Mouse (Mus musculus) adrenal gland, postnatal 10 days (tissue): ENCODE results near the gene Kcnmb4. TPM values are rescaled to one million over a fixed set of nuclear protein-coding genes. Genes with fewer than 3 reads are reported as not detected.

Experiments used
- DNase-seq: peaks from one replicate; pipeline ENCODE4 v3.0.0; 2021; ENCODE audit warnings: mixed read lengths
- long read RNA-seq, 2 experiments: library from polyadenylated mRNA; stranded (forward); transcript quantifications; one replicate each; pipeline ENCODE4 v2.0.0; 2021
- total RNA-seq, 2 experiments: library from RNA; stranded (reverse); gene quantifications; 2 replicates each; pipeline ENCODE4 v1.2.3; 2021

Gene Kcnmb4
- 1 to 10 TPM; 6.2 to 6.3 TPM for total RNA-seq
- long read RNA-seq, experiment 1, transcript Kcnmb4-201 (3 exons, 1,367 nt), result major isoform, 11 of 14 reads
- long read RNA-seq, experiment 1, partial matches to known transcripts, result 0 of 14 reads
- long read RNA-seq, experiment 1, other reads (novel, unspliced or antisense), result 3 of 14 reads
- long read RNA-seq, experiment 2, partial matches to known transcripts, result 0 of 2 reads
- long read RNA-seq, experiment 2, other reads (novel, unspliced or antisense), result 0 of 2 reads

- peak; percentile 58 for DNase-seq
Observed at GRCm38 (mm10) chr10:116473759-116474549, at the start of gene Kcnmb4. Kcnmb4 (minus strand) TSS chr10:116473878.

DNA sequence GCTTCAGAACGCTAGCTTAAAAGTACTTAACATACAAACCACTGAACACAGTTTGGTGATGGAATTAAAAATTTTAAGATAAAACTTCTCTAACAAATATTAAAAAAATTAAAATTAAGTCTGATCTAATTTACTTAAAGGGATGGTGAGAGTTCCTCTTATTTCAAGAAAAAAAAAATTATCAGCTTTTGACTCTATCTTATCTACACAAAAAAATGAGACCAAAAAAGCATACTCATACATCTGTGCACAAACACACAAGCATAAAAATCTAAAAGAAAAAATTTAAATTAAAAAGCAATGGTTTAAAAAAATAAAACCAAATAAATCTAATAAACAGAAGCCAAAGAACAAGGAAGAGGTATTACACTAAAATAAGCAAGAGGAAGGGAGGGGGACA, 45.9 kb upstream of the Kcnmb4 start:
- no peak for DNase-seq

DNA sequence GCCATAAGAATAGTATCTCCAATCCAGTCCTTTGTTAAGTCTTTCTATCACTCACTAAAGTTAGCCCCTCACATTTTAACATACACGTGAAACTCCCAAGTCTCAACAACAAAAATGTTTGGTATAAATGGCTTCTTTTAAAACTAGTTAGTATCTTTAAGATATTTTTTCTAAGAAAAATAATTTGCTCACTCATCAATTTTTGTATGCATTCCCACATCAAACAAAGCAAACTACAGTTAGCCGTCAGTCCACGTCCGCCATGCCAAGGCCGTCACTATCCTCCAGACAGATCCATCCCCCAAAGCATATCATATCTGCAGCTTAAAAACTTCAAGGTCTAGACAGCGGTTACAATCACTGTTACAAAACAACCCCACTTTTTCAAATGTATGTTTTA, 41.9 kb upstream of the Kcnmb4 start:
- no peak for DNase-seq

DNA sequence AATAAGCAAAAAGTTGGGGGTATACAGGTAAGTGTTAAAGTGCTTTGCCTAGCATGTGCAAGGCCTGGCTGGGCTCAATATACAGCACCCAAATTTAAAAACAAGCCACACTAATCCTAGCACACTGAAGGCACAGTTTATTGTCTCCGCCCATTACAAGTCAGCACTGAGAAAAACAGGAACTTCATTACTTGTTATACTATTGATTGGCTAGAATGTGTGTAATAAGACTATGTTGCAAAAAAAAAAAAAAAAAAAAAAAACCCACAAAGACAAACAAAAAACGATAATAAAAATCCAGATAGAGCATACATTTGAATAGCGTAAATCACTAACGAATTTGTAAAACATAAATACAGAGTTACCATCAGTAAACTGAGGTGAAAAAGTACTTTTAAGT, 41.5 kb upstream of the Kcnmb4 start:
- DNase-seq, result no peak

DNA sequence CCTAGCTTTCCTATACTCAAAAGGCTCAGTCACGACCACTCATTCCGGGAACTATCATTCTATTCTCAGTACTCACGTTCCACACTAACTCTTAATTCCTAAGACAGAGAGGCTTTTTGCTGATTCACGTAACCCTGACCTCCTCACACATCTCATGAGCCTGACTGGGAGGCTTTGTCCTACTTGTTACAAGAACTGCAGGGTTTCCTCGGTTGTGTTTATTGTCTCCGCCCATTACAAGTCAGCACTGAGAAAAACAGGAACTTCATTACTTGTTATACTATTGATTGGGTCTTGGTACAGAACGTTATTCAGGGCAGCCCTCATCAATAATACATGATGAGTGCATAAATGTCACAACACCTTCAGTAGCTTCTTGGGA, 39.6 kb upstream of the Kcnmb4 start:
- no peak for DNase-seq

DNA sequence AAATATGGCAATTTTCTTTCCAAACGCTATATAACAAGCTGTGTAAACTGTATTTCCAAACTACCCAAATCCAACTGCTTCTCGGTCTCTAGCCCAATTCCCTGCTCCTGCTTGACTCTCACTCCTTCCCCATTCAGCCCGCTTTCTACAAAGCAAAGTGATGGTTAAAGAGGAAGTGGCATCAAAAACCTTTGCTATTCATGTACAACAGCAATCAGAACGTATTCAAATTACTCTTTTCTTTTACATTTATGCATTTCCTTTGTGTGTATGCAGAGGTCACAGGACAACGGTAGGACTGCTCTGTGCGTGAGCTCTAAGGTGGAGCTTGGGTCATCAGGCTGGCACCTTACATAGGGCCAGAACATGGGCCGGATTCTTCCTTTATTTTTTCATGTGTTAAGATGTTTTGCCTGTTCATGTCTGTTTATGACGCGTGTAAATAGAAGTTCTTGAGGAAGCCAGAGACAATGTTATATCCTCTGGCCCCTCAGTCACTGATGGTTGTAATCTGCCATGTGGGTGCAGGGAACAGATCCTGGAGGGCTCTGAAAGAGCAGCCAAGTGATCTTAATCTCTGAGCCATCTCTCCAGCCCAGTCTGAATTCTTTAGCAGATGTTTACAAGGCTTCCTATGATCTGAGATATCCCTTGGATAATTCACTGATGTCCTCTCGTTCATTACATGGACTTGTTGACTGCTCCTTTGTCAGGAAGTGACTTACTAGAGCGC, 39.0 kb upstream of the Kcnmb4 start:
- no peak for DNase-seq

DNA sequence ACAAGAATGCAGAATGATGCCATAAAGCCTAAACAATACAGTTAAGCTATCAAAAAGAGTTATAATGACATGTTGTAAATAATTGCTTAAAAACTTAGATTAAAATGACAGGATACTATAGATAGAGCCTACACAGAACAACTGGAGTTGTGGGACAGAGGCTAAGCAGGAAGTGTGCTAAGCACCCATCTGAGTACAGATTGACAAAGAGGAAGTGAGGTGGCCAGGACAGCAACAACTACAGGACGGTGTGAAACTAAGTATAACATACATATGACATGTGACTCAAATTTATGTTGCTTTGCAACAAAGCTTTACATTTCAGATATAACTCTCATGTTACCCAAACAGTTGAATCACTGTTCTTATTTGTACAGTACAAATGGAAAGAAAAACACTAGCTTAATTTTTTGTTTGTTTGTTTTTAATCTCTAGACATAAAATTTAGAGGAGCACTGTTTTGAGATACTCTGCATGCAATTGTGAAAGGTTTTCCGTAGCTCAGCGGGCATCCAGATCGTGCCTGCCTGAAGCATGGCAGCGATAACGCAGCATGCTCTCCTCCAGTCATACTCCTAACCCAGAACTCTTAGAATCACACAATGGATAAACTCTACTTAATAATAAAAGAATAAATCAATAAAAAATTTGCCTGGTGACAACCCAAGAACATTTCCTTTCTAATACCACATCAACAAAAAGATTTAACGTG, 31.8 kb upstream of the Kcnmb4 start:
- no peak for DNase-seq

GRCm38 (mm10) chr10:116492768-116493167, 19.1 kb upstream of the Kcnmb4 start:
- DNase-seq, result no peak

GRCm38 (mm10) chr10:116486895-116487747, 13.4 kb upstream of the Kcnmb4 start:
- no peak for DNase-seq

DNA sequence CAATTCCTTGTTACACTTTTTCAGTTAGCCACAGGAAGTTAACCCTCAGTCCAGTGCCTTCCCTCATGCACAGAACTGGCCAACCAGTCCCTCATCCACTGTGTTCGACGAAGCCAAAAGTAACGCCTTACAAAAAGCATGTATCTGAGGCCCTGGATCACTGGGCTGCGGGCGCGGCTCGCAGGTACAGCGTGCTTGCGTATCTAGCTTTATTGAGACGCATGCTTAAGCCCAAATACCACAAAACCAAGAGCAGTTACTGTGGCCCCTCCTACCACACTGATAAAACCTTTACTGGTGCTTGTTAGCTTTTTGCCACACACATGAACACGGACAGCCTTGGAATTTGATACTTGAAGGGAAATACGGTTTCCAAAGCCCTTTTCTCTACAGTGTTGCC, 8.2 kb upstream of the Kcnmb4 start:
- DNase-seq, result no peak

- no peak for DNase-seq
Observed at GRCm38 (mm10) chr10:116480988-116481387, 7.3 kb upstream of the Kcnmb4 start.

DNA sequence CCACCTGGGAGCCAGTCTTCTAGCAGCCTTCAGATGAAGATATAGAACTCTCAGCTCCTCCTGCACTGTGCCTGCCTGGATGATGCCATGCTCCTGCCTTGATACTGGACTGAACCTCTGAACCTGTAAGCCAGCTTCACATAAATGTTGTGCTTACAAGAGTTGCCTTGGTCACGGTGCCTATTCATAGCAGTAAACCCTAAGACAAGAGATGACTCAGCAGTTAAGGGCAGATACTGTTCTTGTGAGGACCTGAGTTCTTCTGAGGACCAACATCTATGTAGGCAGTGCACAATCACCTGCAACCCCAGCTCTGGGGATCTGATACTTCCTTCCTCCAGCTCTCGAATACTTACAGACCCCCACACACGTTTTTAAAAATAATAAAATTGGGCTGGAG, 2.9 kb upstream of the Kcnmb4 start:
- no peak for DNase-seq

DNA sequence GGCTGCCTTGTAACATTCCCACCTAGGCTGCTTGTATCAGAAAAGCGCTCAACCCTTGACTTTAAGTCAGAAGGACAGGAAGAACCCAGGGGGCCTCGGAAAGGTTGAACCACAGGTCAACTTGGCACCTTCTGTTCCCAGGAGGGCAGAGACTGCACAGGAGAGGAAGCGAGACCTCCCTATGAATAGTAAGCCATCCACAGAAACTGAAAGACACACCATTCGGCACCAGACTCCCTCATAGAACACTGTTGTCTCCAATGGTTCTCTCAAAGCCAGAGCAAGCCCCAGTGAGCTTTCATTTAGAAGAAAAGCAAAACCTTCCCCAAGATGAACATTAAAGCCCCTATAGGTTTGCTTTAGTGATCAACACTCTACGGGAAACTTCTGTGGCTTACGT, 2.0 kb upstream of the Kcnmb4 start:
- no peak for DNase-seq

DNA sequence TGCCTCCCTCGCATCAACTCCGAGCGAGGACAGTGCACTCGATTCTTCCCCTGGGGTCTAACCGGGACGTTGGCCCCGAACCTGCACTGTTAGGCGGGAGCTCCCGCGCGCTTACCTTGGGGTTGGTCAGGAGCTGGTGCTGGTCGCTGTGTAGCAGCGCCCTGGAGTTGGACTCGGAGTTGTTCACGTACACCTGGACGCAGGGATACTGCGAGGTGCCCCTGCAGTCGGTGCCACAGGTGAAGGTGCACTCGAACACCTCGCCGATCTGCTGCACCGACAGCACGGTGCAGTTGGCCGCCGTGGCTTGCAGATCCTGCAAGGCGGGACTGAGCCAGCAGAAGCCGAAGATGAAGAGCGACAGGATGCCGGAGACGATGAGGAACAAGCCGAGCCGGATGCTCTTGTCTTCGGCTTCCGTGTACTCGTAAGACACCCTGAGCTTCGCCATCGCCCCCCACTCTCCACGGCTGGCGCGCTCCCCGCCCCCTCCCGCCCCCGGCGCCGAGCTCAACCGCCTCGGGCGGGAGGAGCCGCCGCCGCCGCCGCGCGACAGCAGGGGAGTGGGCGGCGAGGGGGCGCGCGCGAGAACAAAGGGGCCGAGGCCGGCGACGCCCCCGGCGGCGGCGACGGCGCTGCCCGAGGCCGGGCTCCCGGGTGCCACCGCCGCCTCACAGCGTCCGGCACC, 463 bp downstream of the Kcnmb4 start:
- peak; percentile 37 for DNase-seq

DNA sequence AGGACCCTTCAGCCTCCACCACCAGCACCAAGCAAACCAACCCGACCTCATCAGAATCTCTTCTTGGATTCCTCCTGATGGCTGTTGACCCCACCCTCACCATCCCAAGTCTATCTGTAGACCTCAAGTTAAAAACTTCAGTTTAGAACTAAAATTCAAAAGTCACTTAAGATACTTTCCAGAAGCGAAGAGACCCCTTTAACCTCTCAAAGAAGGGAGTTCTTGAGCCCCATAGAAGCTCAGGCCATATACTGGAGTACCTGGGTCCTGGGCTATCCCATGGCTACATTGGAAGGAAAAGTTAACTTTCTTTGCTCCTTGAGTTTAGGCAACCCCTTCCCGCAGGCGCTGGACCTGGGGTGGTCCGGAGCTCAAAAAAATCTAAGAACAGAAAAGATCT, 1.1 kb downstream of the Kcnmb4 start:
- DNase-seq, result no peak

- DNase-seq, result no peak
Observed at GRCm38 (mm10) chr10:116470306-116470925, 3.3 kb downstream of the Kcnmb4 start.

- DNase-seq, result no peak
Observed at GRCm38 (mm10) chr10:116468094-116468493, 5.6 kb downstream of the Kcnmb4 start.

- no peak for DNase-seq
Observed at GRCm38 (mm10) chr10:116463753-116464345, 9.8 kb downstream of the Kcnmb4 start.

GRCm38 (mm10) chr10:116461443-116461842, 12.2 kb downstream of the Kcnmb4 start:
- no peak for DNase-seq

- DNase-seq, result no peak
Observed at GRCm38 (mm10) chr10:116458786-116459185, 14.9 kb downstream of the Kcnmb4 start.
